Mouse (Mus musculus) CD4-positive, CD25-positive, alpha-beta regulatory T cell, adult 4 months (primary cell): ENCODE results near the gene Slc44a1. TPM values are rescaled to one million over a fixed set of nuclear protein-coding genes. Genes with fewer than 3 reads are reported as not detected.

Experiments
- ATAC-seq: one replicate; pipeline ENCODE4 v1.8.0; 2017
- polyA plus RNA-seq, 2 experiments: library from polyadenylated mRNA; unstranded; fragments of 100-300 nt; shearing (Covaris generic); gene quantifications; one replicate each; pipeline ENCODE4 v1.2.1; 2017

Slc44a1 gene
- polyA plus RNA-seq, 2 experiments from 2014 or later: 1.7 to 4.1 TPM

DNA sequence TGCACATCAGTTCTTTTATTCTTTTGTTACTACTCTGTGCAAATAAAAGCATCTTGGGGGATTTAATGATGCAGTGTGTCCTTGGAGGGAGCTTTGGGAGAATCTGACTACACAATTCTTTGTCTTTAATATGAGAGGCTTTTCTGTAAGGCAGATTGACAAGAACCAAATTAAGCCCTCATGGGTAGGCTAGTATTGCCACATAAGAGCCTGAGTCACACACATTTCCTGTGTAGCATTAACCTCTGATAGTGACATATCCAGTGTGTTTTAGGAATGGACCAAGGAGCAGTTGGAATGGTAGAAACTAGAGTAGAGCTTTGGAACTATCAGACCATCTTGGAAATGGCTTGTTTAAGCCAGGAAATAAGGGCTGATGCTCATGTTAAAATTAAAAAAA is 33.9 kb downstream of the Slc44a1 start:
- ATAC-seq: no peak

DNA sequence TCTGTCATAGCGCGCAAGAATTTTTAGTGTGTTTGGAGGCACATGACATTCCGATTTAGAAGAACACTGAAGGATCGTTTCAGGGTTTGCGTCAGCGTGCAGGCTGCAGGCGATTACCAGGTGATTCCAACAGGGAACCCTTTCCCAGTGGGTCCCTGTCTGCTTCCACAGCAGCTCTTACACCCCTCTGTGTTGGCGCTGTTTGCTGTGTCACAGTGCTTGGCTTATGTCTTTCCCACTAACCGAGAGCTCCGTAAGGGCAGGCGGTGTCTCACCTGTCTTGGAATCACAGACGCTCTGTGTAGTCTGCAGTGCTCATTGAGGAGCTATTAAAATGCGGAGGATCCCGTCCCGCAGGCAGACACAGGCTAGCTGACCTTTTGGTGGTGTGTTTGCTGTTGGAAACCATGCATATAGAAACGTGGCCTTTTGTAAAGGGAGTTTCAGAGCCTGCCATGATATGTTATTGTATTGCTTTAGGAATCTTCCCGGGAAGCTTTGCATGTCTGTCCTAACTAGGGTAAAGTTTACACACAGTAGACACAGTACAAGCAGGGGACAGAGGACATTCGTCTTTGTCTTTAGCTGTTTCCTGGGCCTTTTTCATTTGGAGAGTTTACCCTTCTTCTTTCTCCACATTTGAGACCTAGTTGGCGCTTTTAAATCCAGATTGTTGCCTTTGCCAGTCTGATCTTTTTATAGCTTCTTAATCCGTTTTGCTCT is 35.2 kb downstream of the Slc44a1 start:
- ATAC-seq: no peak

DNA sequence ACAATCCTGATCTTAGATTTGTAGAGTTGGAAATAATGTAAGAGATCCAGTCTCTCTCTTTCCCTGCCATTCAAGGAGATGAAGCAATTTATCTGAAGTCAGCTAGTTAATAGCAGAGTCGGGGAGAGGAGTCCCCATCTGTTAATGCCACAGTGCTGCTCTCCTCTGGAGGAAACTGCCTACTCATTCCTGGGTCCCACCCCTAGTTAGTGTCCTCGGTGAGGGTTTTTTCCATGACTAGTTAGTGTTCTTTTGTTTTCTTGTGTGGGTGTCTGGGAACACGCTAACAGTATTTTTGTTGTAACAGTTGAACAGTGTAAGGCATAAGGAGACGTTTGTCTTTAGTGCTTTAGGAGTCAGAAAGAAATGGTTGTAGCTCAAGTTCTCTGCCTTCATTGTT is 38.4 kb downstream of the Slc44a1 start:
- no peak for ATAC-seq

DNA sequence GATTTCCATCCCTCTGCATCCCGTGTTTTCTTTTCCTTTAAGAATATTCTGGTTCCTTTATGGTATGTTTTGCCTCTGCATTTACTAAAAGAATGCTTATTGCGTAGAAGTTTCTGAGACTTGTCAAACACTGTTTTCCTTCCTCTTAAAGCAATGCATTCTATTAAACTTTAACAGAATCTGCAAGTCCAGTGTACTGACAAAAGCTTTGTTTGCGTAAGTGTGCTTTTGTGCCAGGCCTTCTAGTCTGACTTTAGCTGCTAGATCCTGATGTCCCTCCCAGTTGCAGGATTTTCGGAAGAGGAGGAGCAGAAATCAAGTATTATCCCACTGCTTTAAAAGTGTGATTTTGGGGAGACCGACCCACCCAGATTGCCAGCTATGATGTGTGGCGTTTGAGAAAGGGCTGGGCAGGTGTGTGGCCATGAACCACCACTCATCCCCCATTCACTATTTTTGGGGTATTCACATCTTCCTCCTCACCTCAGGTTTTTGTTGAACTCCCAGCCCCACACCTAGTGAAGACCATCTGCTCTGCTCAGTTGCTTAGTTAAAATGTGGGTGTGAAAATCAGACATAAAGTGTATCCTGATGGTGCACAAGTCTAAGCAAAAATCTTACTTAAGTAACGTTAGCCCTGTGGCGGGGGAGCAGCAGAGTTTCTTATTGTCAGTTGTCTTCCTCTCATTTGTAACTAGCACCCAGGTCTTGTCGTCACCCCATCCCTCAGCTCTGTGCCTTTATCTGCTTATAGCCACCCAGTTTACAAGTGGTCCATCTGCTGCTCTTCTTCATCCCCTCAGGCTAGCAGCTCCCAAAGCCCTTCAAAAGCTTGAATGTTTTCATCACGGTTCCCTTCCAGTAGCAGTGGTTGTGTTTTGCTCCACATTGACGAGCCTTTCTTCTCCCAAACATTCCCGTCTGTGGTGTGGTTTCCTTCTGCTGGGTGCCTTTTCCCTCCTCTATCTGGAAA is 47.3 kb downstream of the Slc44a1 start:
- no peak for ATAC-seq

GRCm38 (mm10) chr4:53488803-53489202 is 48.6 kb downstream of the Slc44a1 start:
- ATAC-seq: no peak

GRCm38 (mm10) chr4:53490371-53490770 is 50.2 kb downstream of the Slc44a1 start:
- no peak for ATAC-seq

DNA sequence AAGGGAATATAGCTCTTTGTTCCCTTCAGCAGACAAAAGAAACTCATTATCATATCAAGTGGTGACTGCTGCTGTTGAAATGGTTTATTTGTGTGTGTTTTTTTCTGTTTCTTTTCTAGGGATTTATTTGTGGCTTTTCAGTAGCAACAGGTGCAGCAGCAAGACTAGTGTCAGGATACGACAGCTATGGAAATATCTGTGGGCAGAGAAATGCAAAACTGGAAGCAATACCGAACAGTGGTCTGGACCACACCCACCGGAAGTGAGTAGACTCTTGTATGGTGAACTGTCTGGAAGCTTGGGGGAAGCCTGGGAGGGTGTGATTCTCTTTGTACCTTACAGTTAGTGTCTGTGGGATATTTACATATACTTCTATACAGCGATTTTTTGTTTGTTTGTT is 51.1 kb downstream of the Slc44a1 start:
- ATAC-seq: peak; percentile 85

GRCm38 (mm10) chr4:53495646-53496045 is 55.4 kb downstream of the Slc44a1 start:
- no peak for ATAC-seq

- no peak for ATAC-seq
Measured at GRCm38 (mm10) chr4:53502764-53503163, 62.6 kb downstream of the Slc44a1 start.

DNA sequence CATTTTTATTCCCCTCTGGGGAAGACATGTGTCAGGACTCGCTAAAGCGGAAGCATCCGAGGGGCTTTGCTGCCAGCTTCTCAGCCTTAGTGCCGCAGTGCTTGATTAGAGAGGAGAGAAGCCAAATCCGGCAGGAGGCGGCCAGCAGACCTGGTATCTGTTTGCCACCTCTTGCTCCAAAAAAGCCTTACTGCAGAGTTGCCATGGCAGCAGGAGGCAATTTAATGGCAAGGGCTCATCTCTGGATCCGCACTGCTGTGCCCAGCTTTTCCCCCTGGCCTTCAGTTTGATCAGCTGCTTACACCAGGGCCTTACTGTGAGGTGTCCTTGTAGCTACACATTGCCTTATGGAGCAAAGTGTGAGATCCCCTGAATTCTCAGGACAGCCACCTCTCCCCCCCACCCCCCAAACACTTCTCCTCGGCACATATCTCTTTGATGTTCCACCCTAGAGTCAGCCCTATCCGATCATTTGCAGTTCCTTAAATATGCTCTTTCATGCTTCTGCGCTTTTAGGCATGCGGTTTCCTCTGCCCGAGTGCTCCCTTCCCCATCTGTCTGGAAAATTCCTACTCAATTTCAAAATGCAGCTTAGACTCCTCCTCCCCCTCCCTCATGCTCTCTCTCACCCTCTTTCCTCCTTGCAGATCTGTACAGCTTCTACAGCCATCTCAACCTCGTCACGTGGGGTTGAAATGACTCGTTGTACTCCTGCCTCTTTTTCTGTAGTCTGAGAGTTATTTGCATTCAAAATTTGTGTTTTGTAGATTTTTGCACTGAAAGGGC is 72.1 kb downstream of the Slc44a1 start:
- ATAC-seq: peak; percentile 81

- peak; percentile 35 for ATAC-seq
Measured at GRCm38 (mm10) chr4:53513276-53514081, 73.3 kb downstream of the Slc44a1 start.

GRCm38 (mm10) chr4:53516011-53516532 is 75.9 kb downstream of the Slc44a1 start:
- ATAC-seq: no peak

- ATAC-seq: no peak
Measured at GRCm38 (mm10) chr4:53519429-53519828, 79.2 kb downstream of the Slc44a1 start.

DNA sequence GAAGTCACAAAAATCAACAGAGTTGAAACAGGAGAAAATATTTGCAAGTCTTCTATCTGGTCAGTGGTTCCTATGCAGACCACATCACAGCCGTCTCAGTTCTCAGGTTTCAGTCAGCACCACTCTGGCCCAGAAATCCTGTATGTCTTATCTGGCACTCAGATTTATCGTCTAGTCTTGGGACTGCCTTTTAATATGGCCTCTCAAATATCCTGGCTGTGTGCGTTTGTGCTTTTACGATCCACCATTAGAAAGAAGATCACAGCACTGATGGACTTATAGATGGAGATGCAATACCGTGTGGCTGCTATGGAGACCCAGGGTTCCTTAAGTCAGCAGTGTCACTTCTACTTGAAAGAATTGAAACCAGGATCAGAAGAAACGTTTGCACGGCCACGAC is 80.8 kb downstream of the Slc44a1 start:
- no peak for ATAC-seq

- no peak for ATAC-seq
Measured at GRCm38 (mm10) chr4:53522655-53523054, 82.4 kb downstream of the Slc44a1 start.

- ATAC-seq: no peak
Measured at GRCm38 (mm10) chr4:53525503-53525902, 85.3 kb downstream of the Slc44a1 start.

GRCm38 (mm10) chr4:53525994-53526393 is 85.8 kb downstream of the Slc44a1 start:
- no peak for ATAC-seq

GRCm38 (mm10) chr4:53526446-53526845 is 86.2 kb downstream of the Slc44a1 start:
- ATAC-seq: no peak

GRCm38 (mm10) chr4:53535795-53536194 is 95.6 kb downstream of the Slc44a1 start:
- no peak for ATAC-seq

- no peak for ATAC-seq
Measured at GRCm38 (mm10) chr4:53537101-53537500, 96.9 kb downstream of the Slc44a1 start.

- ATAC-seq: no peak
Measured at GRCm38 (mm10) chr4:53537539-53537938, 97.3 kb downstream of the Slc44a1 start.

- ATAC-seq: no peak
Measured at GRCm38 (mm10) chr4:53538600-53538999, 98.4 kb downstream of the Slc44a1 start.
